Mouse (Mus musculus): ENCODE measurements around the gene Slc18b1.

DNA sequence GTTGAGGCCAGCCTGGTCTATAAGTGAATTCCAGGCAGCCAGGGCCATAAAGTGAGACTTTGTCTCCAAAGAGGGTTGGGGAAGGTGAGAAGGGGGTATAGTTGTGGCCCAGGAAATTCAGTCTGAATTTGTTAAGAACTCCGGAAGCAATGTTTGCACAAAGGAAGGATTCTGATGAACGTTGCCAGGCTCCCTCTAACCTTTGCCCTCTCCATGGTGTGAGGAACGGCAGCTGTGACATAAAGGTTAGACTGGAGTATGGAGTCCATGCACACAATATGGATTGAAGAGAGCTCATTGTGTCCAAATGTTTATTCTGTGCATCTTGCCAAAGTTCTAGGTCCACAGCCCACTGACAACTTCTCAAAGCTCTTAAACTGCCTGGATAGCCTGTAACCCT is 3.1 kb downstream of the Slc18b1 start:
- TF ChIP-seq POLR2A (IDR thresholded peaks at IDR 0.05; ENCODE audit: insufficient read length, low read depth) (no peak), POLR2AphosphoS2 (IDR thresholded peaks at IDR 0.05; ENCODE audit: insufficient read length, low read depth) (no peak), SRF (IDR thresholded peaks at IDR 0.05; ENCODE audit: control insufficient read depth, insufficient read length, low read depth) (no peak), E2F4 (IDR thresholded peaks at IDR 0.05; ENCODE audit: insufficient read depth) (no peak), REST (IDR thresholded peaks at IDR 0.05; ENCODE audit: insufficient read depth, insufficient read length) (no peak), MYOD1 (IDR thresholded peaks at IDR 0.05; ENCODE audit: control insufficient read depth in 1 of 3, insufficient read length in 2 of 3, low read depth in 2 of 3) (no peak)

Data from myocyte (in vitro differentiated cells).